Mouse (Mus musculus) liver, embryonic 14.5 days (tissue): ENCODE data around the gene Parp3.

Experiments used
- CTCF ChIP-seq: IDR thresholded peaks from 2 replicates; pipeline ENCODE4 v1.5.1; 2016; ENCODE audit warnings: antibody characterized with exemption, low read depth, control low read depth
- EP300 ChIP-seq: IDR thresholded peaks from 2 replicates; pipeline ENCODE4 v1.6.1; 2016; ENCODE audit warnings: antibody characterized with exemption, low read depth

GRCm38 (mm10) chr9:106501846-106502245, 25.1 kb upstream of the Parp3 start:
- TF ChIP-seq CTCF (no peak), EP300 (no peak)
